Mouse (Mus musculus): Measurements from ENCODE around the gene Slc30a5.

Gene Slc30a5

DNA sequence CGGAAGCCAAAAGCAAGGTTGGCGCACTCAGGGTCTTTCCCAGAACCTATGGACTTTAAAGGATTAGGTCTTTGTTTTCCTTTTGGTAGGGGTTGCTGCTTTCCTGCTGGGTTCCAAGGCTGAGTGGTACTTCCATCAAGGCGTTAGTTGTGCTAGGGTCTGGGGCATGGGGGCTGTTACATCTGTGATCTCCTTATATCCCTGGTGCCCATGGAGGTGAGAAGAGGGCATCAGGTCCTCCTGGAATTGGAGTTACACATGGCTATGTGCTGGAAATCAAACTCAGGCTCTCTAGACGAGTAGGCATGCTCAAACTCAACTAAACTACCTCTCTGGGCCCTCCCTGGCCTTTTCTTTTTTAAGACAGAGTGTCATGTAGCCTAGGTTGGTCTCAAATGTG lies 79.0 kb downstream of the Slc30a5 start:
- no peak for DNase-seq (ENCODE audit: low read depth, low spot score)
- Histone ChIP-seq H3K36me3 (ENCODE audit: control insufficient read depth, insufficient read depth, low read length, poor library complexity, severe bottlenecking) (no peaks in the 10 kb centered on the region), H3K27me3 (ENCODE audit: control insufficient read depth, insufficient read depth, low read length, poor library complexity, severe bottlenecking) (no peaks in the 10 kb centered on the region)

DNA sequence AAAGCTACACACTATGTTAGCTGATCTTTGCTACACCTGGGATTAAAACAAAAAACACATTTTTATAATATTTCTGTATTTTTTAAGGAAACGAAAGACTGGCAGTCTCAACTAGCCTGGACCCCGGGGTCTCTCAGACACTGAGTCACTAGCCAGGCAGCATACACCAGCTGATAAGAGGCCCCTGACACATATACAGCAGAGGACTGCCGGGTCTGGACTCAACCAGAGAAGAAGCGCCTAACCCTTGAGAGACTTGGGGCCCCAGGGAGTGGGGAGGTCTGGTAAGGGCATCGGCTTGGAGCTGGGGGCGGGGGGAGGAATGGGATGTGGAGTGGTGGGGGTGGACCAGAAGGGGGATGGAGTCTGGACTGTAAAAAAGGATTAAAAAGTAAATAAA lies 80.2 kb downstream of the Slc30a5 start:
- DNase-seq (ENCODE audit: low read depth, low spot score): no peak
- Histone ChIP-seq H3K27me3 (ENCODE audit: control insufficient read depth, insufficient read depth, low read length, poor library complexity, severe bottlenecking) (no peaks in the 10 kb centered on the region), H3K36me3 (ENCODE audit: control insufficient read depth, insufficient read depth, low read length, poor library complexity, severe bottlenecking) (no peaks in the 10 kb centered on the region)

Data from splenic B cell, adult 2 months (primary cell).